Mouse (Mus musculus): Measurements from ENCODE around the gene Kcnk18. TPM values are rescaled to one million over a fixed set of nuclear protein-coding genes. Genes with fewer than 3 reads are reported as not detected.

Kcnk18 gene
- not detected for polyA plus RNA-seq (2014; fragmentation: Illumina TruSeq; extraction: RNeasy Lipid Tissue Mini Kit (QIAGEN cat#74804); ENCODE audit: low read depth, low replicate concordance)

GRCm38 (mm10) chr19:59218991-59219390 is at the start of gene Kcnk18:
TSS of gene Kcnk18 (plus strand) at chr19:59219214.

GRCm38 (mm10) chr19:59169936-59170765 is 48.9 kb upstream of the Kcnk18 start, which contains the start of gene Vax1:
TSS of gene Vax1 (minus strand) at chr19:59170056.

GRCm38 (mm10) chr19:59260718-59261442 is 41.9 kb downstream of the Kcnk18 start, which contains the start of gene Slc18a2:
TSS of gene Slc18a2 (plus strand) at chr19:59260896.

Other genes with a start within 250 kb of the Kcnk18 start
- gene Shtn1, start 143.1 kb upstream of the Kcnk18 start, polyA plus RNA-seq (2014; fragmentation: Illumina TruSeq; extraction: RNeasy Lipid Tissue Mini Kit (QIAGEN cat#74804); ENCODE audit: low read depth, low replicate concordance), result 56.7 TPM
- gene Vax1, start 49.2 kb upstream of the Kcnk18 start, polyA plus RNA-seq (2014; fragmentation: Illumina TruSeq; extraction: RNeasy Lipid Tissue Mini Kit (QIAGEN cat#74804); ENCODE audit: low read depth, low replicate concordance), result not detected
- 40.4 TPM for gene Slc18a2, start 41.7 kb downstream of the Kcnk18 start, polyA plus RNA-seq (2014; fragmentation: Illumina TruSeq; extraction: RNeasy Lipid Tissue Mini Kit (QIAGEN cat#74804); ENCODE audit: low read depth, low replicate concordance)
- not detected for gene Rps12-ps3, start 103.1 kb downstream of the Kcnk18 start, polyA plus RNA-seq (2014; fragmentation: Illumina TruSeq; extraction: RNeasy Lipid Tissue Mini Kit (QIAGEN cat#74804); ENCODE audit: low read depth, low replicate concordance)
- 77.7 TPM for gene Pdzd8, start 126.6 kb downstream of the Kcnk18 start, polyA plus RNA-seq (2014; fragmentation: Illumina TruSeq; extraction: RNeasy Lipid Tissue Mini Kit (QIAGEN cat#74804); ENCODE audit: low read depth, low replicate concordance)
- gene Emx2, start 239.2 kb downstream of the Kcnk18 start, polyA plus RNA-seq (2014; fragmentation: Illumina TruSeq; extraction: RNeasy Lipid Tissue Mini Kit (QIAGEN cat#74804); ENCODE audit: low read depth, low replicate concordance), result not detected